Mouse (Mus musculus) heart, adult 2 months (tissue): ENCODE measurements at regions not wholly inside any gene's neighbourhood (a gene's known extent, or its start where the extent isn't known, plus 50 kb on each side); places are given as distances from the start of the nearest gene placed in this dataset.
A peak's percentile ranks its signal among the peaks of the same experiment; 100 is the strongest.

ENCODE experiments used
- CTCF ChIP-seq: fragments of 200-600 bp; IDR thresholded peaks from 2 replicates; pipeline ENCODE4 v1.8.1; 2022; ENCODE audit warnings: antibody characterized with exemption, mild to moderate bottlenecking, moderate library complexity
- EP300 ChIP-seq: fragments of 200-500 bp; IDR thresholded peaks from 2 replicates; pipeline ENCODE4 v1.6.1; 2011; ENCODE audit warnings: low read depth, low read length, control low read depth; ENCODE audit not compliant: insufficient read depth

- TF ChIP-seq EP300: 0 out of 2 replicates have a peak, but pooled peaks have one; percentile 20
- TF ChIP-seq CTCF: peak; percentile 78
Observed at GRCm38 (mm10) chr10:84020023-84020620, 297.5 kb downstream of the 1500009L16Rik start.
